Mouse (Mus musculus) forebrain, embryonic 15.5 days (tissue): ENCODE data around the gene Ess2. TPM values are rescaled to one million over a fixed set of nuclear protein-coding genes. Genes with fewer than 3 reads are reported as not detected.

Experiments used
- ATAC-seq: fragments of 200-750 bp; cut with Nextera tagmentation; replicated peaks from 2 replicates; pipeline ENCODE4 v1.8.0; 2017; ENCODE audit warnings: mild to moderate bottlenecking, moderate TSS enrichment, moderate library complexity
- H3K27ac ChIP-seq: fragments of 300-500 bp; sonication (generic); replicated peaks from 2 replicates; pipeline ENCODE4 v1.5.1; 2015; ENCODE audit warnings: mild to moderate bottlenecking, inconsistent platforms
- H3K27me3 ChIP-seq: fragments of 300-500 bp; sonication (generic); 2 replicates; pipeline ENCODE4 v1.6.1; 2015; ENCODE audit warnings: inconsistent platforms
- H3K36me3 ChIP-seq: fragments of 300-500 bp; sonication (generic); 2 replicates; pipeline ENCODE4 v1.6.1; 2015; ENCODE audit warnings: mild to moderate bottlenecking, inconsistent platforms
- H3K4me1 ChIP-seq: fragments of 300-500 bp; sonication (generic); 2 replicates; pipeline ENCODE4 v1.6.1; 2015; ENCODE audit warnings: inconsistent platforms
- H3K4me2 ChIP-seq: fragments of 300-500 bp; sonication (generic); replicated peaks from 2 replicates; pipeline ENCODE4 v1.6.1; 2015; ENCODE audit warnings: mild to moderate bottlenecking, inconsistent platforms
- H3K4me3 ChIP-seq: fragments of 300-500 bp; sonication (generic); 2 replicates; pipeline ENCODE4 v1.5.1; 2015; ENCODE audit warnings: mild to moderate bottlenecking, inconsistent platforms
- H3K9ac ChIP-seq: fragments of 300-500 bp; sonication (generic); replicated peaks from 2 replicates; pipeline ENCODE4 v1.6.1; 2015; ENCODE audit warnings: mild to moderate bottlenecking, inconsistent platforms
- H3K9me3 ChIP-seq: fragments of 300-500 bp; sonication (generic); 2 replicates; pipeline ENCODE4 v1.6.1; 2016; ENCODE audit warnings: inconsistent platforms
- WGBS: fragments of 180-500 bp; shearing (Covaris S2); methylation state at CpG from one replicate; pipeline ENCODE4 v1.1.7; 2015; ENCODE audit warnings: mixed read lengths; 5-methylcytosine and 5-hydroxymethylcytosine counted together
- polyA plus RNA-seq: library from polyadenylated mRNA; unstranded; fragments of >200 nt; fragmentation: Nextera tagmentation; extraction: Ambion mirVana; gene quantifications from 2 replicates; pipeline ENCODE4 v1.2.1, GENCODE M21; 2015

Ess2 gene
- polyA plus RNA-seq, 1 experiment from 2014 or later, result 53.5 TPM

DNA sequence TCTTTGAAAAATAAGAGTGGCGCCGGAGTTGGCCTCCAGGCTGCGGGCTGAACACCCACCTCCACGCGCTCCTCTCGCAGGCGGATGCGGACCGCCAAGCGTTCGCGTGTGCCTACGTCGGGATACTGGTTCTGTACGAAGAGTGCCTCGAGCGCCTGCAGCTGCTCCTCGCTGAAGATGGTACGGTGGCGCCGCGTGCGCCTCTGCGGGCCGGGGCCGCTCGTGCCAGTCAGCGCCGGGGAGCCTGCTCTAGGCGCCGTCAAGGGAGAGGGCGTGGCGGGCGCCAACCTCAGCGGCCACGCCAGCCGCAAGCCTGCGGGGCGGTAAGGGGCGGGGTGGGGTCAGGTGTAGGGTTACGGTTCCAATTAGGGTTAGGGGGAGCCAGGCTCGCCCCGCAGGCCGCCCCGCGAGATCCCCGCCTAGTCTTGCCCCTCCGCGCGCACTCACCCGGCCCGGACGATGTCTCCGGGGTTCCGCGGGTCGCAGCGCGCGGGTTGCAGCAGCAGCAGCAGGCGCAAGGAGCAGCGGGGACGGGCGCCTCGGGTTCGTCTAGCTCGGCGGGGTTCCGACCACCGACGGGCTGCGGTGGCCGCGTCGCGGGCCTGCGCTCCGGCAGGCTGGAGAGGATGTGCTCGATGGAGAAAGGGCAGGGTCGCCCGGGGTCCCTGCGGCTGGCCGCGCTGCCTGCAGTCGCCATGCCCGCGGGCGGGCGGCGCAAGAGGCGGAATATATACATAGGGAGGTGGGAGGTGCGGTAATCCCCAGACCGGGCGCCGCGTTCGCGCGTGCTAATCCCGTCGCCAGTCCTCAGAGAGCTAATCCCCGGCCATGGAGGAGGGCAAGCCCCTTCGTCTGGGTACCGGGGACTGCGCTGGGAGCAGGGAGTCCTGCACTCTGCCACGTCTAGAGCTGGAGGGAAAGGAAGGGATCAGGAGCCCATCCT lies 3.4 kb upstream of the Ess2 start, which contains the start of gene Gsc2:
TSS of gene Gsc2 (minus strand) at position 753 of the 943 bp plus-strand sequence.
- Histone ChIP-seq H3K27ac (no peak within 1 kb of the TSS), H3K4me3 (peak within 1 kb of the TSS; percentile 30), H3K36me3 (no peaks in the 10 kb centered on the region), H3K9ac (peak within 1 kb of the TSS; percentile 2; the same call in 1 of the 2 replicates), H3K4me1 (peaks cover 21% of the 10 kb centered on the region), H3K27me3 (peaks cover 72% of the 10 kb centered on the region), H3K4me2 (peak within 1 kb of the TSS; percentile 44), H3K9me3 (no peaks in the 10 kb centered on the region)
- ATAC-seq, result no peak
- under 1% methylated on average over 106 of the region's 106 CpGs for WGBS

- Histone ChIP-seq H3K4me3 (no peak within 1 kb of the TSS), H3K9ac (no peak within 1 kb of the TSS), H3K27me3 (no peaks in the 10 kb centered on the region), H3K36me3 (peaks cover 50% of the 10 kb centered on the region), H3K9me3 (no peaks in the 10 kb centered on the region), H3K4me1 (no peaks in the 10 kb centered on the region), H3K4me2 (no peak within 1 kb of the TSS), H3K27ac (no peak within 1 kb of the TSS)
- no peak for ATAC-seq
- 91% methylated on average over 14 of the region's 14 CpGs for whole genome bisulfite sequencing
Measured at GRCm38 (mm10) chr16:17898462-17898861, 12.7 kb downstream of the Ess2 start, which contains the start of the genes Dgcr2 and Tssk2. Gene Dgcr2, minus strand, starts transcription at chr16:17898562. Gene Tssk2, plus strand, starts transcription at chr16:17898637.

DNA sequence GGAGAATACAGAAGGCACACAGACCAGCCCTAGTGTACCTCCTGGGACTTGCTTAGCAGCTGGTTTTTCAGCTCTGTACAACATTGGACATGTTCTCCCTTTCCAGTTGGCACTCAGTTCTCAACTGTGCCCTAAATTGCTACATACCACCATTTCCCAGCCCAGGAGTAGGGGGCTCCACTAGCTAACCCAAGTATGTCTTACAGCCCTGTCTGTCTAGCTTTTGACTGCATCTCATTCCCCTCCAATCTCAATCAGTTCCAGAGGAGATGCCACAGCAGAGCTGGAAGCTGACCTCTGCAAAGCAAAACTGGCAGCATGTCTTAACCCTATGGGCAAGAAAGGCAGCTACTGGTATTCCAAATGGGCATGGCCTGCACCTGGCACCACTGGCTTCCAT lies 15.1 kb downstream of the Ess2 start:
- Histone ChIP-seq H3K4me2 (no peak overlapping the region), H3K9ac (no peak overlapping the region), H3K4me1 (peaks cover 10% of the 10 kb centered on the region), H3K9me3 (no peaks in the 10 kb centered on the region), H3K27ac (no peak overlapping the region), H3K27me3 (no peaks in the 10 kb centered on the region), H3K4me3 (no peak overlapping the region), H3K36me3 (peaks cover 26% of the 10 kb centered on the region)
- ATAC-seq, result no peak

- Histone ChIP-seq H3K4me2 (no peak within 1 kb of the TSS), H3K27ac (no peak within 1 kb of the TSS), H3K27me3 (no peaks in the 10 kb centered on the region), H3K9me3 (no peaks in the 10 kb centered on the region), H3K4me3 (no peak within 1 kb of the TSS), H3K9ac (no peak within 1 kb of the TSS), H3K36me3 (peaks cover 8% of the 10 kb centered on the region; the same call in 1 of the 2 replicates), H3K4me1 (peaks cover 27% of the 10 kb centered on the region)
- ATAC-seq, result no peak
- 77% methylated on average over 2 of the region's 2 CpGs for WGBS
Measured at GRCm38 (mm10) chr16:17893923-17894322, 17.2 kb downstream of the Ess2 start, which contains the start of gene Tssk1. Gene Tssk1, plus strand, starts transcription at chr16:17894223.

DNA sequence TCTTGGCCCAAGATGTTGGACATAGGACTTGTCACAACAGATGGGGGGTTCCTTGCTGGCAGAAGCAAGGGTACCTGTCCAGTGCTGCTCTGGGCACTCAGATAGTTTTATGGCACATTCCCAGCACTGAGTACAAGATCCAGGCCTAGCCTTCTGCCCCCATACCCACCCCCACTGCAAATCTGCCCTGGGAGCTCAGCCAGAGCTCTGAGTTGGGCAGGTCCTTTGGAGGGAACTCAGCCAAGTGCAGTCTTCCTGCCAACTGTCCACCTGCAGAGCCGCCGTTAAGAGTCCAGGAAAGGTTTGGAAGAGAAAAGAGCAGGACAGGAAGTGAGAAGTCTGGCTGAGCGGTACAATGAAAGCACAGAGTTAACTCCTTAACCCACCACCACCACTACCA lies 18.5 kb downstream of the Ess2 start:
- Histone ChIP-seq H3K27ac (0 out of 2 replicates have a peak overlapping the region, but pooled peaks have one; percentile 51), H3K4me2 (no peak overlapping the region)

DNA sequence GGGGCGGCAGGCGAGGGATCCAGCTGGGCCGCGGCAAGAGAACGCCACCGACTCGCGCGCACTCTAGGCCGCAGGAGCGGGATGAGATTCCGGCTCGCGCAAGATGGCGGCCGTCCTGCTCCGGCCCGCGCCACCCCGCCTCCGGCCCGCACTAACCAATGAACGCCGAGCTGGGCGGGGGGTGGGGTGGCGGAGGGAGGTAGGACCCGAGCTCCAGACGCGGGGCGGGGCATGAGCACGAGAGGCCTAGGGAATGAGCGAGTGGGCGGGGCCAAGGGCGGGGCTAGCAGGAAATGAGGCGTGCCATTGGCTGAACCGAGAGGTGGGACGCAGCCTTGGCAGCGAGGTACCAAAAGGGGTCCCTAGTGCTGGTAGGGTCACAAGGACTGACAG lies 19.6 kb downstream of the Ess2 start, which contains the start of gene Gm20518:
TSS of gene Gm20518 (minus strand) at position 105 of the 393 bp plus-strand sequence.
- no peaks in the 10 kb centered on the region for H3K36me3 ChIP-seq
- under 1% methylated on average over 38 of the region's 38 CpGs for WGBS
- ATAC-seq, result peak; percentile 97
- H3K9ac ChIP-seq, result peak within 1 kb of the TSS; percentile 100
- peaks cover 27% of the 10 kb centered on the region for H3K4me1 ChIP-seq
- H3K9me3 ChIP-seq, result no peaks in the 10 kb centered on the region
- peak within 1 kb of the TSS; percentile 96 for H3K27ac ChIP-seq
- H3K4me3 ChIP-seq, result peak within 1 kb of the TSS; percentile 96
- no peaks in the 10 kb centered on the region for H3K27me3 ChIP-seq
- peak within 1 kb of the TSS; percentile 84 for H3K4me2 ChIP-seq

More for the DNA sequence above, 18.5 kb downstream of the Ess2 start:
- H3K9me3 ChIP-seq, result no peaks in the 10 kb centered on the region
- H3K27me3 ChIP-seq, result no peaks in the 10 kb centered on the region
- no peaks in the 10 kb centered on the region for H3K36me3 ChIP-seq
- H3K4me1 ChIP-seq, result peaks cover 27% of the 10 kb centered on the region
- ATAC-seq, result no peak
- no peak overlapping the region for H3K4me3 ChIP-seq
- H3K9ac ChIP-seq, result no peak overlapping the region
- WGBS, result 43% methylated on average over 3 of the region's 3 CpGs

GRCm38 (mm10) chr16:17890917-17891566 lies 20.1 kb downstream of the Ess2 start:
- peak overlapping the region; percentile 100 for H3K9ac ChIP-seq
- H3K4me1 ChIP-seq, result peaks cover 27% of the 10 kb centered on the region
- peak overlapping the region; percentile 84 for H3K4me2 ChIP-seq
- no peaks in the 10 kb centered on the region for H3K36me3 ChIP-seq
- H3K27me3 ChIP-seq, result no peaks in the 10 kb centered on the region
- H3K9me3 ChIP-seq, result no peaks in the 10 kb centered on the region
- peak overlapping the region; percentile 96 for H3K27ac ChIP-seq
- under 1% methylated on average over 43 of the region's 44 CpGs for whole genome bisulfite sequencing
- peak; percentile 71 for ATAC-seq
- H3K4me3 ChIP-seq, result peak overlapping the region; percentile 96

DNA sequence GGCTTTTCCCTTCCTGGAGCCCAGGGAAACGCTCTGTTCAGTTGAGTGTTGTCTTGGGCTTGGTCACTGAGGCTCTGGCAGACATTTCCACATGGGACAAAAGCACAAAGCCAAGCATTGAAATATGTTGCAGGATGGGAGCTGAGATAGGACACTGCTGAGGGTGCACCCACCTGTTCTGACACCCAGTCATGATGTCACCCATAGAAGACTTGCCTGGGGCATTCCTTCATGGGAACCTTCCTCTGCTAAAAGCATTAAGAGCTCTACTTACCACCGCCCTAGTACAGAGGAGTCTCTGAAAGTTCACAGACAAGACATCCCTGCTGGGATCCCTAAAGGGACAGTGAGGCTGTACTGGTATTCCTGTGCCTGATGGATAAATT lies 20.8 kb downstream of the Ess2 start:
- H3K4me1 ChIP-seq, result peaks cover 27% of the 10 kb centered on the region
- no peaks in the 10 kb centered on the region for H3K27me3 ChIP-seq
- H3K36me3 ChIP-seq, result no peaks in the 10 kb centered on the region
- peak overlapping the region; percentile 96 for H3K4me3 ChIP-seq
- 45% methylated on average over 2 of the region's 2 CpGs for WGBS
- H3K9ac ChIP-seq, result peak overlapping the region; percentile 100
- no peaks in the 10 kb centered on the region for H3K9me3 ChIP-seq
- peak overlapping the region; percentile 84 for H3K4me2 ChIP-seq
- H3K27ac ChIP-seq, result peak overlapping the region; percentile 96; the same call in 1 of the 2 replicates
- no peak for ATAC-seq

DNA sequence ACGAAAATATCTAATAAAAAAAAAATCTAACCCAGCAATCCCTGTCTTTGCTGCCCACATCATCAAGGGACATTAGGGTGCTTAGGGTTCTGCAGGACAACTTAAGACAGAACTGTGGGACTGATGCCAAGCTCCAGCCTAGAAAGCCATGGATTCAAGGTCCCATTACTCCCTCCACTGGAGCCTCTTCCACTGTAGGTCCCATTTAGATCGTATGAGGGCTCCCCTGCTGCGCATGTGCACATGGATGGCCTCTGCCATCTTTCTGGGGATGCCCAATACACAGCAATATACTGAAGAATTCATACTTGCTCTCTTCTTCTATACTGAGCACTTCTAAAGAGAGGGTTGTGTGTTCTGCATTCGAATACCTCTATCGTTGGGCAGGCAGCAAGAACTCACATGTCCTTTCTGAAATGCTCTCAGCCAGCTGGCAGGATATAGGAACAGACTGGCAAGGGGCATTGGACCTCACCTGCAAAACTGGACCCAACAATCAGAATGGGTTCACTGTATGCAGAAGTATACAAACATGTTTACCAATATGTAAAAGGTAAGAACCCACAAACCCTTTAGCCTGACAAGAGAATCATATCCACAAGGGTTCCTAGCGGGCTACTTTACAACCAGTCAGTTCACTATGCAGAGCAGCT lies 21.3 kb downstream of the Ess2 start:
- Histone ChIP-seq H3K4me2 (peak overlapping the region; percentile 84), H3K4me3 (peak overlapping the region; percentile 96), H3K9me3 (no peaks in the 10 kb centered on the region), H3K9ac (peak overlapping the region; percentile 100), H3K4me1 (peaks cover 27% of the 10 kb centered on the region), H3K27ac (no peak overlapping the region), H3K27me3 (no peaks in the 10 kb centered on the region), H3K36me3 (no peaks in the 10 kb centered on the region)
- 81% methylated on average over 6 of the region's 6 CpGs for WGBS
- ATAC-seq, result no peak

GRCm38 (mm10) chr16:17884116-17884515 lies 27.0 kb downstream of the Ess2 start:
- H3K4me3 ChIP-seq, result no peak overlapping the region
- H3K4me2 ChIP-seq, result no peak overlapping the region
- H3K9me3 ChIP-seq, result no peaks in the 10 kb centered on the region
- no peak overlapping the region for H3K27ac ChIP-seq
- H3K4me1 ChIP-seq, result no peaks in the 10 kb centered on the region
- 90% methylated on average over 6 of the region's 6 CpGs for WGBS
- ATAC-seq, result no peak
- no peaks in the 10 kb centered on the region for H3K27me3 ChIP-seq
- no peaks in the 10 kb centered on the region; the same call in 1 of the 2 replicates for H3K36me3 ChIP-seq
- H3K9ac ChIP-seq, result no peak overlapping the region

DNA sequence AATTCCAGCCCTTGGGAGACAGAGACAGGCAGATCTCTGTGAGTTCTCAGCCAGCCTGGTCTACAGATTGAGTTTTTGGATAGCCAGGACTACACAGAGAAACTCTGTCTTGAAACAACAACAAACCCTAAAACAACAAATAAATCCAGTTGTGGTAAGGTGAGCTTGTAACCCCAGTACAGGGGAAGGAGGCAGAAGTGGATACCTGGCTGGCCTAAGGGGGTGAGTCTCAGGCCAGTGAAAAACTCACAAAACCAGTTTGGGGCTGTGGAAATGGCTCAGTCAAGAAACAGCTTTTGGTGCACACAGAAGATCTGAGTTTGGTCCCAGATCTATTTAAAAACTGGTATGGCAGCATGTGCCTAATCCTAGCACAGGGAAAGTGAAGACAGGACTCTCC lies 29.0 kb downstream of the Ess2 start:
- Histone ChIP-seq H3K4me2 (no peak overlapping the region), H3K4me3 (no peak overlapping the region), H3K36me3 (no peaks in the 10 kb centered on the region; the same call in 1 of the 2 replicates), H3K9ac (no peak overlapping the region), H3K27me3 (no peaks in the 10 kb centered on the region), H3K9me3 (no peaks in the 10 kb centered on the region), H3K27ac (no peak overlapping the region), H3K4me1 (no peaks in the 10 kb centered on the region)
- no peak for ATAC-seq
